Mouse (Mus musculus): Measurements from ENCODE around the gene Trap1a. TPM values are rescaled to one million over a fixed set of nuclear protein-coding genes. Genes with fewer than 3 reads are reported as not detected.

The Trap1a gene
- polyA plus RNA-seq, 1 experiment from 2014 or later, result not detected

Other genes starting within 250 kb of the Trap1a start
- gene Serpina7, start 248.4 kb upstream of the Trap1a start, polyA plus RNA-seq (2014; fragmentation: Nextera tagmentation; extraction: Ambion mirVana), result 0.16 TPM in 1 of 2 replicates, not detected in the other
- not detected in 2 replicates for gene 4930513O06Rik, start 247.4 kb upstream of the Trap1a start, polyA plus RNA-seq (2014; fragmentation: Nextera tagmentation; extraction: Ambion mirVana)
- not detected in 2 replicates for gene 4933428M09Rik, start 154.5 kb upstream of the Trap1a start, polyA plus RNA-seq (2014; fragmentation: Nextera tagmentation; extraction: Ambion mirVana)
- gene Mum1l1, start 123.6 kb upstream of the Trap1a start, polyA plus RNA-seq (2014; fragmentation: Nextera tagmentation; extraction: Ambion mirVana), result 43.5 TPM in 2 replicates
- 0.93 and 1.9 TPM in 2 replicates for gene D330045A20Rik, start 146.7 kb downstream of the Trap1a start, polyA plus RNA-seq (2014; fragmentation: Nextera tagmentation; extraction: Ambion mirVana)
- gene Rnf128, start 229.6 kb downstream of the Trap1a start, polyA plus RNA-seq (2014; fragmentation: Nextera tagmentation; extraction: Ambion mirVana), result 3.2 and 3.9 TPM in 2 replicates